Mouse (Mus musculus) embryonic stem cell, embryonic (primary cell): ENCODE data around the gene Ddx25.

Experiments
- CTCF ChIA-PET, 4 experiments: fragments of 300-600 bp in 2 of 4; fragments of 350-600 bp in 2 of 4; sonication (Branson Sonifier 250); formaldehyde crosslinking; loops; one replicate each; lab custom pipeline; 2022; ENCODE audit warnings: inconsistent platforms in 2 of 4; lab: Charles Lee
- POLR2A ChIA-PET, 4 experiments: fragments of 300-600 bp in 2 of 4; fragments of 350-600 bp in 2 of 4; sonication (Branson Sonifier 250); formaldehyde crosslinking; loops; one replicate each; lab custom pipeline; 2022; ENCODE audit warnings: antibody characterized with exemption in 4 of 4, inconsistent platforms in 1 of 4; lab: Charles Lee

The Ddx25 gene

DNA sequence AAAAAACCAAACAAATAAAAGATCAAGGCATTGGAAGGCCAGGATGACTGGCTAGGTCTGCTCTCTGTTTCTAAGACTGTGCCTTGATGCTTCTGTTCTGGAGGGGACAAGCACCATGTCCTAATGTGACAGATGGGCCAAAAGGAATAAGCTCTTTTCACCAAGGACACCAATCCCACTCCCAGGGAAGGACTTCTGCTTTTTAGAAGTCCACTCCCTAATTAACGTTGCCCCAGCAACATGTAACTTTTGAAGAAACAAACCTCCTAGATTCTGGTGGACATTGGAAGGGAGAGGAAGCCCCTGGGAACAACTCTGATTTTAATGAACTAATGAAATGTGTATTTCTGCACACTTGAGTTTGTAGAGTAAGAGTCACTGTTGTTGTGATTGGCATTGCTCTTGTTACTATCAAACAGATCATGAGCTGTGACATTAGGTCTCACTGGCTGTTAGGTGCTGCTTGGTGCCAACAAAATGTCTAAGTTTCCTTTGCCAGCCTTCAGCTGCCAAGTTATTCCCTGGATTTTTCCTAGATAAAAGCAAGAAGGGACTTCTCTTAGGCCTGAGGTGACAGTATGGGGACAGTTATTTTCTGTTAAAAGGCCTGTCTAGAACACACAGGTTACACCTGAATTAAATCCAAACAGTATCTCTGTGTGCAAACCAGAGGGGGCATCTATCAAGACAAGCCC lies 35.4 kb downstream of the Ddx25 start:
- CTCF ChIA-PET: interaction anchor here (0.6 to 3.5 kb wide), 17 partner anchors 12 to 1120 kb away, joined by 3 to 31 read pairs (median 4); partner anchors contain the start of genes Srpr (in 1 of the 4) and Tirap (in 1 of the 4)
- POLR2A ChIA-PET: interaction anchor here in 2 of 4 experiments (0.8 to 2.0 kb wide), 8 partner anchors 9 to 226 kb away, joined by 3 to 6 read pairs (median 4); no protein-coding TSS in a partner anchor

DNA sequence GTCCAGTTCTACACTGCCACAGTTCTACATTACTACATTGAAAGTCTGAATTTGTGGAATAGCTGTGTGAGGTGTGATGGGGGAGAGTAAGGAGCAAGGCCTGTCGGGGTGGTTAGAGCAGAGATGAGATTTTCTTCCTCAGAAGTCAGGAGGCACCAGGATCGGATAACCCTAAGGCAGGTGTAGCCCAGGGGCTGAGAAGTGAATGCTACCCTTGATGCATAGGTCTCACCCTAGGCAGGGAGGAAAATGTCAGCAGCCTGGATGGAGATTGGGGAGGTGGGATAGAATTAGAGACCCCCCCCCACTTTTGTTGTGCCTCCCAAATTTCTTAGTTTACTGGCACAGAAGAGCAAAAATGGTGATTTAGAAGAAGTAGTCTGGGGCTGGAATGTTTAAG lies 36.1 kb downstream of the Ddx25 start:
- ChIA-PET CTCF (interaction anchor here in 2 of 4 experiments (0.7 to 2.5 kb wide), 4 partner anchors 13 to 345 kb away, joined by 3 to 23 read pairs (median 3); no protein-coding TSS in a partner anchor), POLR2A (interaction anchor here in 2 of 4 experiments (0.8 to 1.0 kb wide), 2 partner anchors 9 to 231 kb away, joined by 3 read pairs; no protein-coding TSS in a partner anchor)

DNA sequence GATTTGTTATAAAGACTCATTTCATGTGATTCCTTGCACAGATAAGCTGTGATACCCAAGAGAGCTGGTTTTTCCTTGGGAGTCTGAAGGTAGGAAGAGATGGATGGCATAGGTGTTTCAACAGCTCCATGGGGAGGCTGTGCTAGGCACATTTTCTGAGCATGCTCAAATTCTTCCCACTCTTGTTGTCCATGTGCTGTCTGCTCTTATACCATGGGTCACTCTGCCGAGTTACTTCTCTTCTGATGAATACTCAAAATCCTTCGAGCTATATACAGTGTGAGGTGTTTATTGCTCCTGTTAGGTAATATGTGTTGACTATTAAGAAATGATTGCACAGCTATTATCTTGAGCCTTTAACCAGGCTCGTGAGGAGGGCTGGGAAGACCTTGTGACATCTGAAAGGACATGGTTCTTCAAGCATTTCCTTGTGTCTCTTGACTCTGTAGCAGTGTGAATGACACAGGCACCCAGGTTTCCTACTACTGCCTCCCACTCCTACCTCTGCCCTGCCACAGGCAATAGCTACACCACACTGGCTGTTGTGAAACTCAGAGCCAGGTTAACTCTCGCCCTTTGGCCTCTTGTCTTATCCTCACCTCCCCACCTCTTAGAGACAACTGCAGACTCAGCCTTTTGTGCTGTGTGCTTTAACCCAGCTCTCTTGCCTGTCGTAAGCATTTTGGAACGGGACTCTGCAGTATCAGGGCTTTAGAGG lies 37.5 kb downstream of the Ddx25 start:
- ChIA-PET POLR2A (interaction anchor here in 2 of 4 experiments (1.0 to 1.2 kb wide), 2 partner anchors 26 to 229 kb away, joined by 3 read pairs; no protein-coding TSS in a partner anchor), CTCF (interaction anchor here in 2 of 4 experiments (0.6 to 2.4 kb wide), 6 partner anchors 14 to 690 kb away, joined by 3 to 8 read pairs (median 3); no protein-coding TSS in a partner anchor)

DNA sequence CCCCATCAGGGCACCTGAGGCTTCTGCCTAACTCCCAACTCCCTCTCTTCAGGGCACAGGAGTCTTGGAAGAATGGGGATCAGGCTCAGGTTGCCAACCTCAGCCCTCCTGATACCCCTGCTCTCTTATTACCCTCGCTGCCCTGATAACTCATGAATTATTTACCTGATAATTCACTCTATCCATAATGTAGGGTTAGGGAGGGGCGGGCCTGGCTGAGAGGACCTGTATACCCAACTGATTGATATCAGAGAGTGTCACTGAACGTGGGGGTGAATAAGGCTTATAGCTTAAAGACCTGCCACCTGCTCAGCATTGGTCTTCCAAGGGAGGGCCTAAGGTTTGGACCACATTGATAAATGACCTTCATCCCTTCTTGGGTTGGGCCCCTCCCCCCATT lies 40.2 kb downstream of the Ddx25 start, which contains the start of gene Gm1113:
Gm1113 (minus strand) TSS at position 101 of the 400 bp plus-strand sequence.
- POLR2A ChIA-PET: interaction anchor here in 1 of 4 experiments (1.3 kb wide), 1 partner anchor 20 kb away, joined by 6 read pairs; no protein-coding TSS in a partner anchor
- CTCF ChIA-PET: interaction anchor here in 1 of 4 experiments (1.5 kb wide), 1 partner anchor 318 kb away, joined by 3 read pairs; the partner anchor contains the start of genes Srpr and Tirap

DNA sequence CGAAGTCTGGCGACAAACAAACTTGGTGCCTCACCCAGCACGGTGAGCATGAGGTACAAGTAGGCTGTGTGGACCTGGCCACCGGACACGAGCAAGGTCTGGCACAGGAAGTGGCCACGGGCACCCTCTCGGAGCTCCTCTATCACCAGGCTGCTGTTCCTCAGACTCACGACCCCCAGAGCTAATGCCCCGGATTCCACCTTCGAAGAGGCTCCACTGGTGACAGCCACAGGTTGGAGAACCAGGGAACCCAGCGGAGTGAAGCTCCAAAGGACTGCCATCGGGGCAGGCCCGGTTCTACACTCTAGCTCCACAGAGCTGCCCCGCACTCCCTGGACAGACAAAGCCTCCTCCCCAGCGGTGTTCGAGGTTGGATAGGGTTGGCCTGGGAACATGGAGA lies 41.6 kb downstream of the Ddx25 start:
- ChIA-PET POLR2A (interaction anchor here in 2 of 4 experiments (0.6 to 1.3 kb wide), 5 partner anchors 12 to 368 kb away, joined by 3 to 6 read pairs (median 3); no protein-coding TSS in a partner anchor), CTCF (interaction anchor here in 2 of 4 experiments (0.5 to 1.5 kb wide), 2 partner anchors 8 to 317 kb away, joined by 3 to 6 read pairs; partner anchors contain the start of genes Srpr (in 1 of the 2) and Tirap (in 1 of the 2))

DNA sequence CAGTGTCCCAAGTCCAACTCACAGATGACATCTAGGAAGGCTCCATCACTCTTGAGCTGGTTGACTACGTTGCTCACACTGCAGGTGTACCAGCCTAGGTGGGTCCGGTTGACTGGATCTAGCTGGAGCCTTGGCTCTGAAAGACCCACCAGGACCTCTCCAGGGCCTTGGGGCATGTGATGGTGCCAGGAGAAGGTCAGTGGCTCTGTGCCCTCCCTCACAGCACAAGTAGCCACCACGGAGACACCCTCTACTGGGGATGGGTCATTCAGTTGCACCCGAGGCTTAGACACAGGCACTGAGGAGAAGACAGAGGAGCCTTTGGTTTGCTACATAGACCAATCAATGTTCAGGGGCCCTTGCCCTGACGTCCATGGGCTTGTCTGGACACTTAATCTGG lies 42.1 kb downstream of the Ddx25 start:
- CTCF ChIA-PET: interaction anchor here in 1 of 4 experiments (1.5 kb wide), 1 partner anchor 8 kb away, joined by 5 read pairs; no protein-coding TSS in a partner anchor
- POLR2A ChIA-PET: interaction anchor here in 2 of 4 experiments (0.6 to 1.1 kb wide), 5 partner anchors 20 to 367 kb away, joined by 3 to 5 read pairs (median 3); no protein-coding TSS in a partner anchor

DNA sequence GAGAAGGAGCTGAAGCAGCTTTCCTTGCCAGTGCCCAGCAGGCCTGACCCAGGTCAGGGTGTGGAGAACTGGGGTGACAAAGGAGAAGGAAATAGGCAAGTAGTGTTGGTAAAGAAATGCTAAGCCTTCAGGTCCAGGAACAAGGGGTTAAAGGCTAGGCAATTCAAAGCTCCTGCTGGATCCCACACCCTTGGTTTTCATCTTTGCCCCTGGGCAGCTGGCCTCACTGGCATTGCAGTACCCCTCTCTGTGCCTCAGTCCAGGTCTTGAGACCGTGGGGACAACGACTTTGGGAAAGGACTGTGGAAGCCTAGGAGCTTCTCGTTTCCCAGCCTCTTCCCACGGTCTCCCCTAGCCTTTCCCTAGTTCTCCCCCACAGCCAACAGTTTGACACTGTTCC lies 44.4 kb downstream of the Ddx25 start:
- POLR2A ChIA-PET: interaction anchor here in 2 of 4 experiments (0.7 to 1.6 kb wide), 6 partner anchors 8 to 248 kb away, joined by 3 to 7 read pairs (median 3); partner anchors contain the start of gene Cdon (in 1 of the 2)
- CTCF ChIA-PET: interaction anchor here in 2 of 4 experiments (1.0 to 3.1 kb wide), 3 partner anchors 10 to 214 kb away, joined by 3 to 16 read pairs (median 3); no protein-coding TSS in a partner anchor

DNA sequence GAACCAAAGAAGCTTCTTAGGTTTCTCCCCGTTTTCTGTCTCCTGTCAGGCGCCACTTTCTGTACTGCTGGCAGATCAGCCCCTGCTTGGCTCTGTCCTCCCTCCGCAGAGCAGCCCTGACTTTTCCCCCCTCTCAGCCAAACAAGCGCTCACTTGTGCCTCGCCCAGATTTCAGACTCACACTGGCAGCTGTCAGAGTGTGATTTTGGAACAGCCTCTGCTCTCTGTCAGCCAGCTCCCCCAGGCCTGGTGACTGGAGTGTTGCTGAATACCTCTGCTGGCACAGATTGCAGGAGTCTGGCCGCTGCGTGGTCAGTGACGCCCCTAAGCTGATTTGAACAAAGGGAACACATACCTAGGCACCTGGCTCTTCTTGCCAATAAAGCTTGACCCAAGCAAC lies 50.1 kb downstream of the Ddx25 start:
- POLR2A ChIA-PET: interaction anchor here in 2 of 4 experiments (1.0 to 2.0 kb wide), 3 partner anchors 15 to 87 kb away, joined by 3 to 4 read pairs (median 3); partner anchors contain the start of gene Cdon (in 1 of the 2)
- CTCF ChIA-PET: no interaction called here

DNA sequence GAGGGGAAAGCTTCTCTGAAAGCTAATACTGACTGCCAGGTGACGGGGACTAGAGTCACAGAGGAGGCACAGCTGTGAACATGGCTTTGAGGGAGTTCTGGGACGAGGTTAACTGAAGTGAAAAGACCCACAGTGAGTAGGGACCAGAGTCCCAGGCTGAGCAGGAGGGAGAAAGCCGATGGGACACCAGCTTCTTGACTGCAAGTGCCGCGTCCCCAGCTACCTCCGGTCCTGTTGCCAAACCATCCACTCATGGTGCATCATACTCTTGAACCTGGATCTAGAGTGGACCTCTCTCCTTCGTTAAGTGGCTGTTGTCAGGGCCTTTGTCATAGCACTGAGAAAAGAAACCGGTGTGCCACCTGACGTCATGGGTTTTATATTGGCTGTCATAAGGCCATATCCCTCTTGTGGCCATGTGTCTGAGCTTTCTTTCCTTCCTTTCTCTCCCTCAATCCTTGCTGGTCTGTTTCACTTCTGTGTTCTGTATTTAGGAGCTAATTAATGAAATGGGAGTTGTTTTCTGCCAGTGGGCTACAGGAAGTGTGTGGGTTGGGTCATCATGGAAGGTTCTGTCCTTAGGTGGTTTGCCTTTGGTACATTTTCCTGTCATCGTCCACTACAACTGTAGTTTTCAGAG lies 55.8 kb downstream of the Ddx25 start:
- ChIA-PET CTCF (no interaction called here), POLR2A (interaction anchor here in 1 of 4 experiments (1.2 kb wide), 1 partner anchor 9 kb away, joined by 6 read pairs; no protein-coding TSS in a partner anchor)

DNA sequence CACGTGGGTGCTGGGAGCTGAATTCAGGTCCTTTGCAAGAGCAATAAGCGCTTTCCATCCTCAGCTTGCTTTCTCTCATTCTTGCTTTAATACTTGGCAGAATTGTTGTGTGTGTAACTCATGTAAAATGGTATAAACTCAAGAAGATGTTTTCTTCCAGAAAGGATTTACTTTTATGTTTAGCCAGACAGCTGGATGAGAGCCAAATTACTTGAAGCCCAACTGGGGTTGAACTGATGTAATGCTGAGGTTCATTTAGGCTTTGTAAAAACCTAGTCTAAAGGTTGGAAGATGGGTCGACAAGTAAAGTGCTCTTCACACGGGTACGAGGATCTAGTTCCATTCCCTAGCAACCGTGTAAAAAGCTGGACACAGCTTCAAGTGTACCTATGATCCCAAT lies 58.4 kb downstream of the Ddx25 start:
- CTCF ChIA-PET: no interaction called here
- POLR2A ChIA-PET: interaction anchor here in 1 of 4 experiments (1.0 to 1.3 kb wide), 3 partner anchors 9 to 289 kb away, joined by 3 to 5 read pairs (median 4); partner anchors contain the start of gene Foxred1

DNA sequence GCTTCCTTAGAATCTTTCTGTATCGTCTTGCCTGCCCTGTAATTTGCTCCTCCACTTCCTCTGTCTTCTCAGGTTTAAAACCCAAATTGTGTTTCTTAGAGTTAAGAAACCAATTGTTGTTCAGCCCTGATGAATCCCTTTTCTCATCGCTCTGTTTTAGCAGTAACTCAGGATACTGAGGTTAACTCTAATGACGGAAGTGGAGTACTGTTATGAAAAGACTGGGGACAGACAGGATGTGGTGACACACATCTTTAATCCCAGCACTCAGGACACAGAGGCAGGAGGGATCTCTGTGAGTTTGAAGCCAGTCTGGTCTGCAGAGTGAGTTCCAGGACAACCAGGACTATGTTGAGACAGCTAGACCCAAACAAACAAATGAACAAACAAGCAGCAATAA lies 62.9 kb downstream of the Ddx25 start:
- POLR2A ChIA-PET: interaction anchor here in 2 of 4 experiments (0.7 to 1.7 kb wide), 7 partner anchors 16 to 28 kb away, joined by 3 to 5 read pairs (median 4); no protein-coding TSS in a partner anchor
- CTCF ChIA-PET: interaction anchor here in 1 of 4 experiments (0.8 to 1.3 kb wide), 2 partner anchors 29 to 195 kb away, joined by 3 read pairs; no protein-coding TSS in a partner anchor

DNA sequence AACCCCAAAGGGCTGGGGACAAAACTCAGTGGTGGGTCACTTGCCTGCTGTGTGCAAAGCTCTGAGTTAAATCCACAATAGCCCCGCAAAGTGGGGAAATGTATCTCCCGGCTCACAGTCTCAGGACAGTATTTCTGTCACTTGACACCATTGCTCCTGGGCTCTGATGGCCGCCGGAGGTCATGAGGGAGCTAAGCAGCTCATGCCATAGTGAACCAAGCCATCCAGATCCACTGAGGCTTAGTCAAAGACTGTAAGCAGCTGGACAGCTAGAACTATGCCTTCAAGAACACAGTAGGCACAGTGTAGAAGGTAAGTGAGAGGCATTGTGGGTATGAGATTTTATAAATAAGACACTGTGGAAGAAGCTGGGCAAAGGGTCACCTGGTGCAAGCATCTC lies 63.4 kb downstream of the Ddx25 start:
- ChIA-PET CTCF (interaction anchor here in 1 of 4 experiments (0.8 to 1.3 kb wide), 2 partner anchors 30 to 194 kb away, joined by 3 read pairs; no protein-coding TSS in a partner anchor), POLR2A (interaction anchor here in 3 of 4 experiments (0.6 to 1.7 kb wide), 6 partner anchors 16 to 244 kb away, joined by 3 to 5 read pairs (median 4); no protein-coding TSS in a partner anchor)

DNA sequence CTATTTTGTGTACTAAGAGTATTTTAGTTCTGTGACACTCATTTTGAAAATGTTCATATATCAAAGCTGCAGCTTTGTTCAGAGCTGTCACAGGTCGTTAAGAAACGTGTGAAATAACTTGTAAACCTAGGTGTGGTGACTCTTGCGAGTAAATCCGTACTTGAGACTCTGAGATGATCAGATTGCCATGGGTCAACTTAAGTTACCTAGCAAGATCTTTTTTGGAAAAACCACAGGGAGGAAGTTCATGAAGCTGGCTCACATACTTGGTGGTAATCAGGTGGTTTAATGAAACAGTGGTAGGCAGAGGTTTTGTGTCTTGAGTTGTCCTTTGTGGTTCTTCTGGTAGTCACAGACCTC lies 64.6 kb downstream of the Ddx25 start:
- CTCF ChIA-PET: interaction anchor here in 2 of 4 experiments (0.7 to 1.5 kb wide), 3 partner anchors 30 to 41 kb away, joined by 3 to 4 read pairs (median 3); no protein-coding TSS in a partner anchor
- POLR2A ChIA-PET: interaction anchor here in 2 of 4 experiments (0.8 to 2.0 kb wide), 8 partner anchors 9 to 347 kb away, joined by 3 to 7 read pairs (median 4); no protein-coding TSS in a partner anchor

DNA sequence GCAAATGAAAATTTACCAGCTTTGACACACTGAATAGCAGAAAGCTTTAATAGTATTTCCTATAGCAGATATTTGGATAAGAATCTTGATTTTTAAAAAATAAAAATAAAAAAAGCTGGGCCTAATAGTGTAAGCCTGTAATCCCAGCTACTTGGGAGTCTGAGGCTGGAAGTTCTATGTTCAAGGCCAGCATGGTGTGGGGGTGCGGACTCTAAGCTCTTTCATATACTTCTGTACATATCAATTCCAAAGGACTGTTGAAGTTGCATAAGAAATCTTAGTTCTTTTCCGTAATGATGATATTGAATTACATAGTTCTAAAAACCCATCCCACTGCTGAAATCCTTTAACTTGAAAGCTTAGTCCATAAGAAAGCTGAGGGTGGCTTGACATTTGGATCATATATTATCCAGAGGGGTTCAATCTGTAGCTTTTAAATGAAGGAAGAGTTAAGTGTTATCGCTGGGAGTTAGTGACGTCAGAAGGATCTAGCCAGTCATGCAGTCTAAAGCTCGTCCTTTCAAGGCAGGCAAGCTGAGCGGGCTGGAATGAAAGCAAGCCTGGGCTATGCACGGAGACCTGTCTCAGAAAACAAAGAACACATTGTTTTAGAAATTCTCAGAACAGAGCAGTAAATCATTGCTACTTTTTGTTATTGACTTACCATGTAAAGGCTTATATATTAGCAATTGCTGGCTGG lies 65.1 kb downstream of the Ddx25 start:
- ChIA-PET POLR2A (interaction anchor here in 2 of 4 experiments (0.7 to 2.0 kb wide), 8 partner anchors 9 to 346 kb away, joined by 3 to 7 read pairs (median 4); no protein-coding TSS in a partner anchor), CTCF (interaction anchor here in 2 of 4 experiments (0.7 to 1.5 kb wide), 3 partner anchors 31 to 42 kb away, joined by 3 to 4 read pairs (median 3); no protein-coding TSS in a partner anchor)

DNA sequence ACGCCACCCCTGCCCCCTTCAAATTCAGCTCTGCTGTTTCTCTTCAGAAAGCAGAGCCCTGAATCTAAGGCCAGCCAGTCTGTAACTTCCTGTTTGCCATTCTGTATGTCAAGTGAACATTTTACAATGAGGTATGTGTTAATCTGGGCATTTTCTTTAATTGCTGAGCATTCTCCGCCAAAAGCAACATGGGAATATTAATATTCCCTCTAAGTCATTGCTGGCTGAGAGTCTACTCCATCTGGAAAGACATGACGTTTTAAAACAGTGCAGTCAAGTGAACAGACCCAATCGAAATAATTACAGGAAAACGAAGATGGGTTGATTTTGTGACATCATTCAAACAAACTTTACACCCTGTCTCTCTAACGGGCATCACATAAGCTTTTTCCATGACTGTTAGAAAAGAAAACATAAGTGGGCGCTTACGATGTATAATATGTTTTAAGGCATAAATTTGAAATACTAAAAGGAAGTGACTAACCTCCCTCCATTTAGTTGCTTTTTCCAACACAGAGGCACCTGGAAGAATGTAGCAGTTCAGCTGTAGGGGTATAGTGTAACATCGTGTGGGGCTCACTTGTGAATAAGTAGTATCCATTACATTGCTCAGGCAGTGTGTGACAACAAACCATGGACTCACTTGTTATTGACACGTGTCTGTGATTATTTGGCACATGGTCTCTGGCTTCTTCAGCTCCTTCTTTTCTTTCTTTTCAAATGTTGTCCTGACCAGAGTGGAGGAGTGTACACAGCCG lies 67.0 kb downstream of the Ddx25 start:
- ChIA-PET POLR2A (interaction anchor here in 1 of 4 experiments (0.5 to 1.4 kb wide), 2 partner anchors 9 to 266 kb away, joined by 3 to 5 read pairs; no protein-coding TSS in a partner anchor), CTCF (interaction anchor here in 2 of 4 experiments (1.0 to 1.3 kb wide), 2 partner anchors 209 to 292 kb away, joined by 3 read pairs; partner anchors contain the start of genes Srpr (in 1 of the 2) and Tirap (in 1 of the 2))
